Mouse (Mus musculus) cortical plate, adult 2 months (tissue): ENCODE measurements at regions not wholly inside any gene's neighbourhood (a gene's known extent, or its start where the extent isn't known, plus 50 kb on each side); places are given as distances from the start of the nearest gene placed in this dataset.

Experiments used
- H3K27ac ChIP-seq: fragments of 200-500 bp; 2 replicates; pipeline ENCODE4 v1.5.1; 2012; ENCODE audit warnings: low read length, control low read depth, inconsistent platforms; ENCODE audit not compliant: insufficient read depth
- H3K4me1 ChIP-seq: fragments of 200-500 bp; 2 replicates; pipeline ENCODE4 v1.6.1; 2011; ENCODE audit warnings: low read length; ENCODE audit not compliant: control insufficient read depth, insufficient read depth
- H3K4me3 ChIP-seq: fragments of 200-500 bp; 2 replicates; pipeline ENCODE4 v1.5.1; 2011; ENCODE audit warnings: mild to moderate bottlenecking, low read length, control low read depth; ENCODE audit not compliant: insufficient read depth
- CTCF ChIP-seq: fragments of 200-500 bp; IDR thresholded peaks from 2 replicates; pipeline ENCODE4 v1.5.1; 2011; ENCODE audit warnings: mild to moderate bottlenecking, control low read depth, low read length; ENCODE audit not compliant: insufficient read depth; ENCODE audit errors: extremely low read depth
- POLR2A ChIP-seq: fragments of 200-500 bp; IDR thresholded peaks from 2 replicates; pipeline ENCODE4 v1.6.1; 2011; ENCODE audit warnings: mild to moderate bottlenecking, low read length, control low read depth; ENCODE audit not compliant: insufficient read depth; ENCODE audit errors: extremely low read depth

GRCm38 (mm10) chr13:101286029-101286917, 453.0 kb upstream of the Slc30a5 start:
- Histone ChIP-seq H3K4me1 (no peaks in the 10 kb centered on the region), H3K27ac (no peak overlapping the region), H3K4me3 (no peak overlapping the region)
- TF ChIP-seq POLR2A, result no peak
- no peak for TF ChIP-seq CTCF

DNA sequence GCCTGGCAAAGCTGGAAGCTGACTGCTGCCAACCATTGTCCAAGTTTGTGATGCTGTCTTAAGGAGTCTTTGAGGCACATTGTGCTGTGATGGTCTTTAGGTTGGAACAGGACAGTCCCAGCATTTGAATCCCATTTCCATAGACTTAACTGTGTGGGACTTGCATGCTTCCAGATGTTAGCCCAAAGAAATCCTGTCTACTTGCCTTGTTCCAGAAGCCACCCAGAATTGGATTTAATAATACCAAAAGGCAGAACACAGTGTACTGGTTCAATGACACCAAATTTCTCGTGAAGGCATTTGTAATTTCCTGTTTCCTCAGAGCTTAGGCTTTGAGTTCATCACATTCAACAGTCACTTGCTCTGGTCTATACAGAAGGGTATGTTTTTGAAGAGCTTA, 444.9 kb upstream of the Slc30a5 start:
- H3K4me3 ChIP-seq, result no peak overlapping the region
- no peaks in the 10 kb centered on the region for H3K4me1 ChIP-seq
- no peak overlapping the region for H3K27ac ChIP-seq
- TF ChIP-seq CTCF (no peak), POLR2A (no peak)

DNA sequence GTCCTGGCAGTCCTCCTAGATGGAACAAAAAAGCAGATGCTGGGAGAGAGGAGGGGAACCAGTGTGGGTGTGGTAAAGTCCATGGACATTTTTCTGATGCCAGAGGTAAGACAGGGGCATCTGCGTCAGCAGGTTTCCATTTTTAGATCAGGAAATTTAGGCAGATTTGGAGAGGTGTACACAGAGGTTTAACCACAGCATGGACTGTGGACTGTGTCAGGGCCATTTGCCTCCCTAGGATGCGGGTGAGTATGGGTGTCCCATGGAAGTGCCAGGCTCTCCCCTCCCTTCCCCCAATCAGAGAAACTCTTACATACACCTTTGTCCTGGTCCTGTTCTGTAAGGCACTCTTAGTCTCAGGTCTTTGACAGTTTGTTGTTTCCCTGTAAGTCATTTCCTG, 443.5 kb upstream of the Slc30a5 start:
- H3K4me1 ChIP-seq, result no peaks in the 10 kb centered on the region
- no peak overlapping the region for H3K27ac ChIP-seq
- TF ChIP-seq CTCF, result no peak
- TF ChIP-seq POLR2A, result no peak
- H3K4me3 ChIP-seq, result no peak overlapping the region

GRCm38 (mm10) chr13:101274470-101275141, 441.4 kb upstream of the Slc30a5 start:
- TF ChIP-seq POLR2A (no peak), CTCF (no peak)
- no peaks in the 10 kb centered on the region for H3K4me1 ChIP-seq
- H3K4me3 ChIP-seq, result no peak overlapping the region
- H3K27ac ChIP-seq, result no peak overlapping the region

GRCm38 (mm10) chr13:101273321-101273720, 440.1 kb upstream of the Slc30a5 start:
- Histone ChIP-seq H3K4me3 (no peak overlapping the region), H3K27ac (no peak overlapping the region), H3K4me1 (no peaks in the 10 kb centered on the region)
- no peak for TF ChIP-seq POLR2A
- no peak for TF ChIP-seq CTCF

GRCm38 (mm10) chr13:101253698-101254468, 420.7 kb upstream of the Slc30a5 start:
- TF ChIP-seq CTCF (no peak), POLR2A (no peak)
- no peaks in the 10 kb centered on the region for H3K4me1 ChIP-seq
- H3K4me3 ChIP-seq, result no peak overlapping the region
- no peak overlapping the region for H3K27ac ChIP-seq

DNA sequence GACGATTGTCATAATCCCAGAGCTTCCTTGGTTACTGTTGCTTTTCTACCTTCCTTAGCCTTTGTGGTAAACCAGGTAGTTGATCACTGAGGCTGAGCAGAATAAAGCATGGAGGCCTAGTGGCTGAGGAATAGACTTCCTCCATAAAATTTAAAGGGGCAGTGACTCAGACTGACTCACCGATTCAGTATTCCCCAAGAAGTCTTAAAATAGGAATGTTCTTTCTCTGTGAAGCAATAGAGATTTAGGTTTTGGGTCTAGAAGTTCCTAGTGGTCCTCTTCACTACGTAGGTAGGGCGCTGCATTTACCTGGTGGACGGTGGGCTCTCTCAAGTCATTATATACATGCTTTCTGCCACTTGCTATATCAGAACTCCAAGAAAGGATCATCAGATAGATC, 416.1 kb upstream of the Slc30a5 start:
- no peak overlapping the region for H3K4me3 ChIP-seq
- H3K27ac ChIP-seq, result no peak overlapping the region
- H3K4me1 ChIP-seq, result no peaks in the 10 kb centered on the region
- TF ChIP-seq POLR2A, result no peak
- no peak for TF ChIP-seq CTCF

DNA sequence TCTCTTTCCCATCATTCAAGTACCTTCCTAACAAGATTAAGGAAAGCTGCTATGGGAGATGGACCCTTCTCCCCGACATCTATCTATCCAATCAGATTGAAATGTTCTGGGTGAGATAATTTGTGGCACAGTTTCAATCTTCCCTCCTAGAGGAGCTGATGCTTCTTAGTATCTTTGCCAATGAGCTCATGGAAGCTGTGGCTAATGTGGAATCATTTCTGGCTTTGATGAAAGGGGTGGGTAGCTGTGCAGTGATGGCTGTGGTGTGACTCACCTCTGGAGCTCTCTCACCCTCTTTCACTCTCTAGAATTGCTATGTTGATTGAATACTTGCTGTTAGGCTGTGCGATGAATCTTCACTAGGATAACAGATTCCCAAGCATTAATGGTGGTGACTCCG, 411.1 kb upstream of the Slc30a5 start:
- H3K4me3 ChIP-seq, result no peak overlapping the region
- no peak for TF ChIP-seq CTCF
- no peak for TF ChIP-seq POLR2A
- H3K27ac ChIP-seq, result no peak overlapping the region
- H3K4me1 ChIP-seq, result no peaks in the 10 kb centered on the region

GRCm38 (mm10) chr13:101238860-101239259, 405.6 kb upstream of the Slc30a5 start:
- TF ChIP-seq CTCF (no peak), POLR2A (no peak)
- Histone ChIP-seq H3K4me3 (no peak overlapping the region), H3K27ac (no peak overlapping the region), H3K4me1 (peaks cover 7% of the 10 kb centered on the region; the same call in 1 of the 2 replicates)
